In genomic region chr17:11901731-11902130, GRCm38 (mm10) we compare ENCODE assay signal across 20 mouse cellular contexts.
DNase-seq lines count a peak whose midpoint lies in the region; TF ChIP-seq lines count a peak whose summit lies in the region.
"Had no signal": no experiment of that assay in that cellular context is flagged by ENCODE, and none has a peak within 500 bp of the region (broad histone marks: within the 10 kb centered on the region; RNA-seq: fewer than 3 reads in every experiment).

No protein-coding gene starts in this region.

- intact Hi-C loops in heart, adult 2 months (cut with DNase I), result no loop called here

- no peak for TF ChIP-seq POLR2A in heart, adult 2 months (IDR thresholded peaks at IDR 0.05; ENCODE audit: insufficient read depth, low read depth, low read length)

- no peak overlapping the region for H3K9ac ChIP-seq in heart, adult 2 months (ENCODE audit: low read depth, low read length)

- H3K79me2 ChIP-seq in heart, adult 2 months (replicated peaks; ENCODE audit: control insufficient read depth, insufficient read depth, low read length), result no peaks in the 10 kb centered on the region

- TF ChIP-seq CTCF in heart, adult 2 months (IDR thresholded peaks at IDR 0.05), result no peak

- no peaks in the 10 kb centered on the region for H3K36me3 ChIP-seq in heart, adult 2 months (ENCODE audit: control insufficient read depth, insufficient read depth, low read length)
- H3K36me3 ChIP-seq: G1E had no signal

- no peak for TF ChIP-seq EP300 in heart, adult 2 months (IDR thresholded peaks at IDR 0.05; ENCODE audit: insufficient read depth, low read depth, low read length)

- peak; percentile 26 for DNase-seq in adrenal gland, adult 2 months
- no peak for DNase-seq in adrenal gland, adult 18-20 months (ENCODE audit: low spot score in 2 of 2)
- DNase-seq in adrenal gland, postnatal 14 days, result peak; percentile 28
- DNase-seq in adrenal gland, adult 8-10 months, result no peak
- DNase-seq in adrenal gland, postnatal 36 days, result peak; percentile 8 to 21
- DNase-seq in adrenal gland, postnatal 10 days, result no peak
- peak; percentile 54 for DNase-seq in heart, adult 11 months
- no peak for DNase-seq in heart, adult 2 months
- DNase-seq: adrenal gland, postnatal 25 days; B cell, adult 2 months; cerebellum, adult 11 months; cerebellum, adult 11-12 months; cerebellum, adult 18-20 months; cerebellum, adult 8-10 months; cerebellum, adult 9-10 months; cerebellum, adult 9-11 months; cerebellum, postnatal 10 days had no signal

- no peaks in the 10 kb centered on the region for H3K4me1 ChIP-seq in heart, adult 2 months (ENCODE audit: control insufficient read depth, insufficient read depth, low read length)

- H3K27ac ChIP-seq in heart, adult 2 months, result no peak overlapping the region

- WGBS in heart, adult 2 months, result 65% methylated on average over 3 of the region's 3 CpGs

- no peaks in the 10 kb centered on the region for H3K27me3 ChIP-seq in heart, adult 2 months (ENCODE audit: control insufficient read depth, insufficient read depth, low read length)
- H3K27me3 ChIP-seq: CH12.LX, Patski had no signal

- no peak overlapping the region for H3K4me3 ChIP-seq in heart, adult 2 months

Comparison
In these comparisons a context has a peak if more than half of its experiments do, and no peak if none do; other contexts are left out.
1. DNase-seq: peak in adrenal gland, adult 2 months (single experiment), adrenal gland, postnatal 14 days (single experiment), adrenal gland, postnatal 36 days (2 of 2) and heart, adult 11 months (single experiment); none in adrenal gland, adult 18-20 months (0 of 2), adrenal gland, adult 8-10 months (single experiment), adrenal gland, postnatal 10 days (single experiment) and heart, adult 2 months (0 of 2).